Mouse (Mus musculus): ENCODE data around the gene Ccdc162. TPM values are rescaled to one million over a fixed set of nuclear protein-coding genes. Genes with fewer than 3 reads are reported as not detected.
A peak's percentile ranks its signal among the peaks of the same experiment; 100 is the strongest.

Ccdc162 gene
- polyA plus RNA-seq, 1 experiment from 2014 or later: 0.70 TPM

DNA sequence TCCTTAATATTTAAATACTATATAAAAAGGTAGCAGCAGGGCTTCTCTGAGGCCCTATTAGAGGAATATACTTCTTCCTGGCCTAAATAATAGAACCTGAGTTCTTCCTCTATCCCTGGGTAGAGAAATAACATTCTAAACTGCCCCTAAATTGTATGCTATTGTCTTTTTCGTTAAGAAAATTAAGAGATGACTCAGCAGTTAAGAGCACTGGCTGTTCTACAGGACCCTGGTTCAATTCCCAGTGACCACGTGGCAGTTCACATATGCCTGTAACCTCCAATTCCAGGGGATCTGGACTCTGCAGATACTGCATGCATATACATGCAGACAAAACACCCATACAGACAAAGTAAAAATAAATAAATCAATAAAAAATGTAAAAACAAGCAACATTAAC is 172.6 kb downstream of the Ccdc162 start:
- Histone ChIP-seq H3K9me3 (no peaks in the 10 kb centered on the region), H3K4me3 (replicated peaks) (no peak overlapping the region), H3K27ac (no peak overlapping the region), H3K4me2 (replicated peaks) (no peak overlapping the region), H3K36me3 (no peaks in the 10 kb centered on the region), H3K27me3 (peaks cover 24% of the 10 kb centered on the region), H3K9ac (replicated peaks) (no peak overlapping the region), H3K4me1 (replicated peaks) (peaks cover 15% of the 10 kb centered on the region)
- ATAC-seq: 0 out of 2 replicates have a peak, but pooled peaks have one; percentile 20
- 74% methylated on average over 2 of the region's 2 CpGs for WGBS

DNA sequence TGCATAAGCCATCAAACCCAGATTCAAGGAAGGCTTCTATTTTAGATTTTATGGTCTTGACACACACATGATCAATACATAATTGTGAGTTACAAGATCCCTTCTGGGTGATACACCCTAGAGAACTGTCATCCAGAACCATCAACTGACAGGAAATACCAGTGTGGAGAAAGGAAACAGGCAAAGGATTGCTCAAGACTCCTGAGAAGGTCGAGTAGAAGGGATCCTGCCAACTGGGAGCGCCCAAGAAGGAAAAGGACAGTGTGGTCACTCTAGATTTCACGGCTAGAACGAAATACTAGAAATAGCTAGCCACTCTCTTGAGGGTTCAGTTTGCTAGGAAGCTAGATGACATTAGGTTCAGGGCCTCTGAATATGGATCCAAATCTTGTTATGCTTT is 173.0 kb downstream of the Ccdc162 start:
- WGBS: 86% methylated on average over 4 of the region's 4 CpGs
- H3K36me3 ChIP-seq: no peaks in the 10 kb centered on the region
- H3K9ac ChIP-seq (replicated peaks): no peak overlapping the region
- no peak overlapping the region for H3K4me2 ChIP-seq (replicated peaks)
- H3K27ac ChIP-seq: no peak overlapping the region
- peaks cover 24% of the 10 kb centered on the region for H3K27me3 ChIP-seq
- ATAC-seq: no peak
- peaks cover 15% of the 10 kb centered on the region for H3K4me1 ChIP-seq (replicated peaks)
- H3K9me3 ChIP-seq: no peaks in the 10 kb centered on the region
- H3K4me3 ChIP-seq (replicated peaks): no peak overlapping the region

DNA sequence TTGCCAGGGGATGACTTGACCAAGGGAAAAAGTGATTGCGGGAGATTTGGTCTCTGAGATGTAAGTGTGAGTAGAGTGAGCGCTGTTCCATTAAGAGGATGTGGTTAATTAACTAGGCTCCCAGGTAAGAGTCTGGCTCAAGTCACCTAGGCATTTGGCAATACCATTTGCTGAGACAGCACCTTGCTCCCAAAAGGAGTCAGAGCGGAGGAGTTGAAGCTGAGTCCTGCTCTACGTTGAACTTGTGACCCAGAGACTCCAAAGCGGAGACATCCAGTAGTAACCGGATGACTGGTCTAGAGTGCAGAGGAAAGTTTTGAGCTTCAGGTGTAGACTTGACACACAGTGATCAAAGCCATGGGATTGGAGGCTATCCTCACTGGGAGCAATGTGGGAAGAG is 174.4 kb downstream of the Ccdc162 start:
- no peaks in the 10 kb centered on the region for H3K9me3 ChIP-seq
- no peak overlapping the region for H3K4me2 ChIP-seq (replicated peaks)
- WGBS: 98% methylated on average over 6 of the region's 6 CpGs
- no peak overlapping the region for H3K27ac ChIP-seq
- H3K4me1 ChIP-seq (replicated peaks): peaks cover 17% of the 10 kb centered on the region
- H3K36me3 ChIP-seq: 0 out of 2 replicates have a peak, but pooled peaks cover 3% of the 10 kb centered on the region
- H3K27me3 ChIP-seq: peaks cover 24% of the 10 kb centered on the region
- no peak for ATAC-seq
- no peak overlapping the region for H3K9ac ChIP-seq (replicated peaks)
- no peak overlapping the region for H3K4me3 ChIP-seq (replicated peaks)

DNA sequence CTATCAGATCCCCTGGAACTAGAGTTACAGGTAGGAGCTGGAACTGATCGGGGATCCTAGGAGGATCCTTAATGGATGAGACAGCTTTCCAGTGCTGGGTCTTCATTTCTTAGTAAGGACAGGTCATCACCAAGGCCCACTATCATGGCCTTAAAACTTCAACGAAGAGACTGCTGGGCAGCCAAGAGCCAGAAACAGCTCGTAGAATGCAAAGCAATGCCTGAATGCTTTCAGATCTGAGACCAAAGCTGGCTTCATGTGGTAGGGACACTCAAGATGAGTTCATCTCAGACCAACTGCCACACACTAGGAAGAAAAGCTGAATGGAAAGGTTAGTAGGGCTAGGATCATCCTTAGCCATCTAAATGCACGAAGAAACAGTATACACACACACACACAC is 177.4 kb downstream of the Ccdc162 start:
- H3K9ac ChIP-seq (replicated peaks): no peak overlapping the region
- no peak overlapping the region for H3K4me2 ChIP-seq (replicated peaks)
- H3K27ac ChIP-seq: no peak overlapping the region
- H3K36me3 ChIP-seq: peaks cover 27% of the 10 kb centered on the region
- peaks cover 24% of the 10 kb centered on the region for H3K27me3 ChIP-seq
- 93% methylated on average over 4 of the region's 4 CpGs for WGBS
- ATAC-seq: no peak
- H3K4me1 ChIP-seq (replicated peaks): peaks cover 5% of the 10 kb centered on the region; the same call in 1 of the 2 replicates
- H3K9me3 ChIP-seq: peaks cover 4% of the 10 kb centered on the region
- no peak overlapping the region for H3K4me3 ChIP-seq (replicated peaks)

DNA sequence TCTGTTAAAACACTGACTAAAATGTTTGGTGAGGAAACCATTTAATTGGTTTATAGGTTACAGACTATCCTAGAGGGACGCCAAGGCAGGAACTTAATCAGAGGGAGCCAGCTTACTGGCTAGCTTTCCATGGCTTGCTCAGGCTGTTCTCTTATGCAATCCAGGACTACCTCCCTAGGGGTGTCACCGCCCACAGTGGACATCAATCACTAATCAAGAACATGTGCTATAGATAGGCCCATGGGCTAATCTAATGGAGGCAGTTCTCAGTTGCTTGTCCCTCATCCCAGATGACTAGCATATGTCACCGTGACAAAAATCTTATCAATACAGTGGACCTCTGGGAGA is 178.5 kb downstream of the Ccdc162 start:
- H3K36me3 ChIP-seq: peaks cover 37% of the 10 kb centered on the region
- H3K27me3 ChIP-seq: peaks cover 24% of the 10 kb centered on the region
- no peak overlapping the region for H3K9ac ChIP-seq (replicated peaks)
- 83% methylated on average over 3 of the region's 3 CpGs for WGBS
- H3K27ac ChIP-seq: no peak overlapping the region
- H3K4me3 ChIP-seq (replicated peaks): no peak overlapping the region
- H3K9me3 ChIP-seq: peaks cover 4% of the 10 kb centered on the region
- ATAC-seq: 0 out of 2 replicates have a peak, but pooled peaks have one; percentile 58
- no peak overlapping the region for H3K4me2 ChIP-seq (replicated peaks)
- 0 out of 2 replicates have a peak, but pooled peaks cover 3% of the 10 kb centered on the region for H3K4me1 ChIP-seq (replicated peaks)

DNA sequence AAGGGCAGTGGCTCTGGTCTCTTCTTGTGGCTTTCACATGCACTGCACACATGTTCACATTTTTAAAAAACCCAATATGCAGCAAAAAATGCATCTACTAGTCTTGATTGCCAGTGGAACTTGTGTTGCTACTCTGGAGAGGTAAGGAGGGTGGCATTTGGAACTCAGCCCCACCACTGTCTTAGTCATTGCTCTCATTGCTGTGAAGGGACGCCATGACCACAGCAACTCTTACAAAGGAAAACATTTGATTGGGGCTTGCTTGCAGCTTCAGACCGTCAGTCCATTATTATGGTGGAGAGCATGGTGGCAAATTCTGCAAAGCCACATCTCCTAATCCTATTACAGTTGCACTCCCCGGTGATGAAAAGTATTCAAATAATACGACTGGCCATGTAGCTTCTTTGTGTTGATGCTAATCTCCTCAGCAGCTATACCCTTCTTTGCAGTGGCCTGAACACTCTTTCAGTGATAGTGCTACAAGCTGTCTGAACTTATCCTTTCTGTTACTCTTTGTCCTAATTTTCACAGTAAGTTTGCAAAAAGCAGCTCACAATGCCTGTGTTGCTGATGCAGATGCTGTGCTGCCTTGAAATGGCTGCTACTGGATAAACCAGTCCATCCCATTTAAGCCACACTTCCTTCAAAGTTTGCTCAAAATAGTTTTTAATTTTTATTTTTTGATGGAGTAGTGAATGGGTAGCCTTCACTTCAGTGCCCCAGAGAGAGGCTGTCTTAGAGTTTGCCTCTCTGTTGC is 179.0 kb downstream of the Ccdc162 start:
- ATAC-seq: peak; percentile 72
- Histone ChIP-seq H3K9me3 (peaks cover 4% of the 10 kb centered on the region), H3K27ac (no peak overlapping the region), H3K4me3 (replicated peaks) (no peak overlapping the region), H3K4me1 (replicated peaks) (0 out of 2 replicates have a peak, but pooled peaks cover 3% of the 10 kb centered on the region), H3K4me2 (replicated peaks) (no peak overlapping the region), H3K36me3 (peaks cover 42% of the 10 kb centered on the region), H3K27me3 (peaks cover 21% of the 10 kb centered on the region), H3K9ac (replicated peaks) (no peak overlapping the region)
- WGBS: 25% methylated on average over 4 of the region's 4 CpGs

DNA sequence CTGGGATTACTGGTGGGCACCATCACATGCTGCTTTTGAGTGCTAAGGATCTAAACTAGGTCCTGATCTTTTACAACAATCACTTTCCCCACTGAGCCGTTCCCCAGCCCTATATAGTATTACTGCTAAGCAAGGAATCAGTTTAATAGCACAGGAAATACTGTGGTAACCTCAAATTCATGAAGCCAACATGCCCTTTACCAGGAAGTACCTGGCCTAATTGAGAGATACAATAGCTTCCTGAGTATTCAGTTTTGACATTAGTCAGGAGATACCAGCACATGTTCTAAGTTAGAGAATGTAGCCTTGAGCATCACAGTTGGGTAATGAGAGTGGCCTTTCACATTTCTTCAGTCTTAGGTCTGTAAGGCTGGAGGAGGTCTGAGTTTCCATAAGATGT is 179.7 kb downstream of the Ccdc162 start:
- Histone ChIP-seq H3K36me3 (peaks cover 43% of the 10 kb centered on the region), H3K4me2 (replicated peaks) (no peak overlapping the region), H3K27me3 (peaks cover 14% of the 10 kb centered on the region), H3K4me1 (replicated peaks) (0 out of 2 replicates have a peak, but pooled peaks cover 3% of the 10 kb centered on the region), H3K9ac (replicated peaks) (no peak overlapping the region), H3K4me3 (replicated peaks) (no peak overlapping the region), H3K9me3 (peaks cover 4% of the 10 kb centered on the region), H3K27ac (no peak overlapping the region)
- ATAC-seq: no peak
- 97% methylated on average over 1 of the region's 1 CpGs for WGBS

DNA sequence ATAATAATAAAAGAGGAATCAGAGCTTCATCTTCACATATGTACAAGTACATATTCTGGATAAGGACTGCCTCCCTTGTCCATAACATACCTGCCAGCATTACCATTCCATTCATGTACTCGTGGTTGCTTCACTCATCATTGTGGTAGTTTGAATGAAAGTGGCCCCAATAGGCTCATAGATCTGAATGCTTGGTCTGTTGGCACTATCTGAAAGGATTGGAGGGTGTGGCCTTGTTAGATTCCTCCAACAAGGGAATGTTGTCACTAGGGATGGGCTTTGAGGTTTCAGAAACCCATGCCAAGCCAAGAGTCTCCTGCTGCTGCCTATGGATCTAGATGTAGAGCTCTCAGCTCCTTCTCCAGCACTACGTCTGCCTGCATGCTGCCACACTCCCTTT is 180.4 kb downstream of the Ccdc162 start:
- H3K27ac ChIP-seq: no peak overlapping the region
- peaks cover 4% of the 10 kb centered on the region for H3K9me3 ChIP-seq
- peaks cover 12% of the 10 kb centered on the region; the same call in 1 of the 2 replicates for H3K27me3 ChIP-seq
- no peak overlapping the region for H3K4me2 ChIP-seq (replicated peaks)
- H3K9ac ChIP-seq (replicated peaks): no peak overlapping the region
- H3K4me1 ChIP-seq (replicated peaks): 0 out of 2 replicates have a peak, but pooled peaks cover 3% of the 10 kb centered on the region
- peaks cover 49% of the 10 kb centered on the region for H3K36me3 ChIP-seq
- no peak for ATAC-seq
- H3K4me3 ChIP-seq (replicated peaks): no peak overlapping the region
- 95% methylated on average over 2 of the region's 2 CpGs for WGBS

DNA sequence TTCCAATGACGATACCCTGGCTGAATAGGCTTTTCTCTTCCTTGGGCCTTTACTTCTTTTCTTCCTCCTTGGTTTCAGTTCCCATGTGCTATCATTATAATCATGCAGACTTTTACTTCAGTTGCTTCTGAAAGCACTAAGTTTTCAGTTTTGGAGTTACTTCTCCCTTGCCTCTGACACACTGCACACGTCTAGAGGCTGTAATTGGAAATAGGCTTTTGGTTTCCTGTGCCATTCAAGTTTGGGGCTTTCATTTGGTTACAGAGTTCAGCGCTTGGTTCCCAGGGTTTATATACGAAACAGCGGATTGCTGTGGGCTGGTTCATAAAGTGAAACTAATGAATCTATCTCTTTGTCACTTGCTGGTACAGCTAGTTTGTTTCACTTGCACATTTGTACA is 186.5 kb downstream of the Ccdc162 start:
- Histone ChIP-seq H3K4me3 (replicated peaks) (no peak overlapping the region), H3K27me3 (no peaks in the 10 kb centered on the region), H3K36me3 (peaks cover 74% of the 10 kb centered on the region), H3K9ac (replicated peaks) (no peak overlapping the region), H3K4me1 (replicated peaks) (no peaks in the 10 kb centered on the region; the same call in 1 of the 2 replicates), H3K9me3 (peaks cover 4% of the 10 kb centered on the region), H3K27ac (no peak overlapping the region), H3K4me2 (replicated peaks) (no peak overlapping the region)
- no peak for ATAC-seq
- 95% methylated on average over 5 of the region's 5 CpGs for WGBS

DNA sequence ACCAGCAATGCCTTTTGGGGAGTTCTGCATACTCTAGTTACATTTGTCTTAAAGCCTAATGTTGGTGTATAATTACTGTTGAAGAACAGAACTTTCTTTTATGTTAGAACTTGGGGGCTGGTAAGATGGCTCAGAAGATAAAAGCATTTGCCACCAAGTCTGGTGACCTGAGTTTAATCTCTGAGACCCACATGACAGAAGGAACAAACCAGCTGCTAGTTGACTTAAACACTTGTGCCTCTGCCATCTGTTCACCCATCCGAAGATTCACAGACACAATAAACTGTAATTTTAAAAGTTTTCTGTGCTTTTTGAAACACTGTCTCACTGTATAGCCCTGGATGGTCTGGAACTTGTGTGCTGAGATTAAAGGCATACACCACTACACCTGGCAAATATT is 190.7 kb downstream of the Ccdc162 start:
- ATAC-seq: no peak
- peaks cover 56% of the 10 kb centered on the region for H3K36me3 ChIP-seq
- H3K27ac ChIP-seq: no peak overlapping the region
- no peak overlapping the region for H3K4me2 ChIP-seq (replicated peaks)
- H3K4me1 ChIP-seq (replicated peaks): peaks cover 29% of the 10 kb centered on the region
- 80% methylated on average over 1 of the region's 1 CpGs for WGBS
- no peaks in the 10 kb centered on the region for H3K9me3 ChIP-seq
- no peak overlapping the region for H3K4me3 ChIP-seq (replicated peaks)
- no peak overlapping the region for H3K9ac ChIP-seq (replicated peaks)
- no peaks in the 10 kb centered on the region for H3K27me3 ChIP-seq

DNA sequence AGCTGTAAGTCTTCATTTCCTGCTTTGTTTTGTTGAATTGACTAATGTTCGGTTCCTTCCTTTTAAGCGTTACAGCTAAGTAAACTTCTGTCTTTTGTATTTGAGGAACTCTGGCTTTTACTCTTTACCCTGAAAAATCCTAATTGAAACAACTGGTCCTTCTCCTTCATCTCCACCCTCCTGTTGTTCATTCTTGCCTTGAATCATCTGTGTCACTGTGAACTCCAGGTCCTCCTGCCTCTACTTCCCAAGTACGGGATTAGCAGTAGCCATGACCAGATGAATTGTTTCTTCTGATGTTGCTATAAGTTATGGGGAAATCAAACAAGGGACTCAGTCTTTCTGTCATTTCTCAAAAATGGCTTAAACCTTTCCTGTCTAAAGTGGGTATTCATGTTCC is 193.0 kb downstream of the Ccdc162 start:
- Histone ChIP-seq H3K9ac (replicated peaks) (no peak overlapping the region), H3K27ac (no peak overlapping the region), H3K27me3 (no peaks in the 10 kb centered on the region), H3K4me3 (replicated peaks) (no peak overlapping the region), H3K9me3 (no peaks in the 10 kb centered on the region), H3K36me3 (peaks cover 36% of the 10 kb centered on the region), H3K4me2 (replicated peaks) (no peak overlapping the region), H3K4me1 (replicated peaks) (peaks cover 32% of the 10 kb centered on the region)
- ATAC-seq: no peak
- 82% methylated on average over 3 of the region's 3 CpGs for WGBS

DNA sequence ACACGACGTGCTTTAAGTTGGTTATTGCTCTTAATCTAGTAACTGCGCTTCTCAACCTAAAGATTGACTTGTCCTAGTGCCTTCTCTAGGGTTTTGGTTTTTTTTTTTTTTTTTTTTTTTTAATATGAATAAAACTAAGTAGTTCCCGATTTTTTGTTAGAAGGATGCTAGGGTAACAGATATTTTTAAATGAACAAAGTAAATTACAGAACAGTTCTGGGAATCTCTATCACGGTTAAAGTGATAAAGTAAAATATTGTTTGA is 196.1 kb downstream of the Ccdc162 start:
- H3K4me2 ChIP-seq (replicated peaks): peak overlapping the region; percentile 82
- no peaks in the 10 kb centered on the region for H3K27me3 ChIP-seq
- peak overlapping the region; percentile 89 for H3K9ac ChIP-seq (replicated peaks)
- 5% methylated on average over 5 of the region's 5 CpGs for WGBS
- peaks cover 17% of the 10 kb centered on the region for H3K36me3 ChIP-seq
- H3K4me1 ChIP-seq (replicated peaks): peaks cover 35% of the 10 kb centered on the region
- no peak overlapping the region for H3K27ac ChIP-seq
- no peak for ATAC-seq
- peak overlapping the region; percentile 93 for H3K4me3 ChIP-seq (replicated peaks)
- H3K9me3 ChIP-seq: no peaks in the 10 kb centered on the region

Data from midbrain, embryonic 13.5 days (tissue).